Mouse (Mus musculus) midbrain, embryonic 11.5 days (tissue): ENCODE results near the gene Bag3. TPM values are rescaled to one million over a fixed set of nuclear protein-coding genes. Genes with fewer than 3 reads are reported as not detected.

ENCODE experiments used
- ATAC-seq: fragments of 200-750 bp; cut with Nextera tagmentation; 2 replicates; pipeline ENCODE4 v1.8.0; 2017; ENCODE audit warnings: moderate TSS enrichment, moderate library complexity; ENCODE audit not compliant: low FRiP score
- DNase-seq: peaks from one replicate; pipeline ENCODE4 v3.0.0; 2015; ENCODE audit warnings: low spot score; ENCODE audit errors: missing footprints
- H3K27ac ChIP-seq: fragments of 300-500 bp; sonication (generic); 2 replicates; pipeline ENCODE4 v1.5.1; 2014; ENCODE audit warnings: low read depth, low read length
- H3K27me3 ChIP-seq: fragments of 300-500 bp; sonication (generic); 2 replicates; pipeline ENCODE4 v1.6.1; 2014; ENCODE audit warnings: mild to moderate bottlenecking, low read length, moderate library complexity, mixed read lengths; ENCODE audit not compliant: control insufficient read depth, insufficient read depth
- H3K36me3 ChIP-seq: fragments of 300-500 bp; sonication (generic); 2 replicates; pipeline ENCODE4 v1.6.1; 2014; ENCODE audit warnings: mild to moderate bottlenecking, low read length, moderate library complexity, mixed read lengths; ENCODE audit not compliant: control insufficient read depth, insufficient read depth
- H3K4me1 ChIP-seq: fragments of 300-500 bp; sonication (generic); 2 replicates; pipeline ENCODE4 v1.6.1; 2014; ENCODE audit warnings: low read length; ENCODE audit not compliant: control insufficient read depth, insufficient read depth
- H3K4me2 ChIP-seq: fragments of 300-500 bp; sonication (generic); 2 replicates; pipeline ENCODE4 v1.6.1; 2014; ENCODE audit warnings: mild to moderate bottlenecking, moderate library complexity
- H3K4me3 ChIP-seq: fragments of 300-500 bp; sonication (generic); 2 replicates; pipeline ENCODE4 v1.5.1; 2014; ENCODE audit warnings: low read depth, low read length
- H3K9ac ChIP-seq: fragments of 300-500 bp; sonication (generic); 2 replicates; pipeline ENCODE4 v1.6.1; 2014; ENCODE audit warnings: low read length
- H3K9me3 ChIP-seq: fragments of 300-500 bp; sonication (generic); 2 replicates; pipeline ENCODE4 v1.6.1; 2016; ENCODE audit warnings: low read length; ENCODE audit not compliant: control insufficient read depth
- WGBS: fragments of 180-500 bp; shearing (Covaris S2); extraction: QIAGEN DNeasy Blood & Tissue Kit; methylation state at CpG from one replicate; pipeline ENCODE4 v1.1.7; 2014; 5-methylcytosine and 5-hydroxymethylcytosine counted together
- polyA plus RNA-seq: library from polyadenylated mRNA; unstranded; fragments of >200 nt; fragmentation: Nextera tagmentation; extraction: Ambion mirVana; gene quantifications from 2 replicates; pipeline ENCODE4 v1.2.1, GENCODE M21; 2014

The Bag3 gene
- polyA plus RNA-seq, 1 experiment from 2014 or later = 4.3 TPM

DNA sequence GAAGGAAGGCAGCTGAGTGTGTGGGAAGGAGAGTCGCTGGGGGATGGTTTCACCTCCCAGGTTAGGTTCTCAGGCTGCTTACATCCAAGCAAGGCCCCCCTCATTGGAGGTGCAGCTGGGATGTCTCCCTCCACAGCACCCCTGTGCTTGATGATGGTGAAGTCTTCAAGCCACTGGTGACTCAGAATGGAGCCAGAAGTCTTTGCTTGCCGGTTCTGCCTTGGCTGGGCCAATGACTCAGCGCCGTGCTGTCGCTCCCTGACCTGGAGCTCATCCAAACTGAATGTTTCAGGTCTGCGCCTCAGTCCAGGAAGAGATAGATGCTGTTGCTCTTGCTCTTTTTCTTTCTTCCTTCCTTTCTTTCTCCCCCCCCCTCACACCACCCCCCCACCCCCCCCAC is 8.5 kb downstream of the Bag3 start:
- DNase-seq (peak; percentile 87), ATAC-seq (no peak)
- Histone ChIP-seq H3K4me2 (no peak overlapping the region), H3K27me3 (no peaks in the 10 kb centered on the region), H3K27ac (no peak overlapping the region), H3K4me1 (peaks cover 34% of the 10 kb centered on the region), H3K9me3 (no peaks in the 10 kb centered on the region), H3K9ac (no peak overlapping the region), H3K4me3 (no peak overlapping the region), H3K36me3 (no peaks in the 10 kb centered on the region)
- 78% methylated on average over 6 of the region's 6 CpGs for WGBS

DNA sequence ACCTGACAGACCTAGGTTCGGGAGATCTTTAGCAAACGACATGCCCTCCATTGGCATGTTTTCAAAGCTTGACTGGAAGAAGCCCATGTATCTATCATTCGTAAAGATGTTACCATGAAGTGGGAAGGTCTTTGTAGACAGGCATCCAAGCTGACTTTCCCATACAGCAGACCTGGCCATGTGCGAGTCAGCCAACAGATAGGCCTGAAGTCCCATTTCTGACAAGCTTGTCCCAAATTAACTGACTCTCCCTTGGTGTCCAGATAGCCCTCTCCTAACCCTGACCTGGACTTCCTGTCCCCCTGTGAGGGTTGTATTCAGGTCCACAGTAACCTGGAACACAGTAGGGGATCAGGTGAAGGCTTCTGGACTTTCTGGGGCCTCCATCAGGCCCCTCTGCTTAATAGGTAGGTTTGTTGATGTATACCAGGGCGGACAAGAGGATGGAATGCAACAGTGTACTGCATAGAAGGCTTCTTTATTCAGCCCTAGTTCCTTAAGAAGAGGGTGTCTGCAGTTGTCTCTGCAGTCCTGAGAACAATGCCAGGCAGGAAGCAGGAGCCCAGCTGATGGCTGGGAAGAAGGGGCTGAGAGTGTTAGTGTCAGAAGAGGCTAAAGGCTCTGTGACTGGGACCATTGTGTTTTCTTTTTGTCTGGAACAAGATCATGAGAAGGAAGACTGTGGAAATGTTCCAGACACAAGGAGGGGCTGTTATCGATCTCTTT is 9.2 kb downstream of the Bag3 start:
- Histone ChIP-seq H3K9ac (peak overlapping the region; percentile 22; the same call in 1 of the 2 replicates), H3K27me3 (no peaks in the 10 kb centered on the region), H3K9me3 (no peaks in the 10 kb centered on the region), H3K4me2 (no peak overlapping the region), H3K4me3 (no peak overlapping the region), H3K36me3 (no peaks in the 10 kb centered on the region), H3K4me1 (peaks cover 34% of the 10 kb centered on the region), H3K27ac (no peak overlapping the region)
- ATAC-seq (no peak), DNase-seq (peak; percentile 86)
- WGBS = 84% methylated on average over 6 of the region's 6 CpGs

GRCm38 (mm10) chr7:128534984-128535491 is 11.6 kb downstream of the Bag3 start:
- ATAC-seq (no peak), DNase-seq (no peak)
- Histone ChIP-seq H3K9ac (no peak overlapping the region), H3K27ac (no peak overlapping the region), H3K36me3 (no peaks in the 10 kb centered on the region), H3K4me1 (peaks cover 37% of the 10 kb centered on the region), H3K4me3 (no peak overlapping the region), H3K27me3 (no peaks in the 10 kb centered on the region), H3K9me3 (no peaks in the 10 kb centered on the region), H3K4me2 (no peak overlapping the region)
- 41% methylated on average over 5 of the region's 5 CpGs for WGBS

DNA sequence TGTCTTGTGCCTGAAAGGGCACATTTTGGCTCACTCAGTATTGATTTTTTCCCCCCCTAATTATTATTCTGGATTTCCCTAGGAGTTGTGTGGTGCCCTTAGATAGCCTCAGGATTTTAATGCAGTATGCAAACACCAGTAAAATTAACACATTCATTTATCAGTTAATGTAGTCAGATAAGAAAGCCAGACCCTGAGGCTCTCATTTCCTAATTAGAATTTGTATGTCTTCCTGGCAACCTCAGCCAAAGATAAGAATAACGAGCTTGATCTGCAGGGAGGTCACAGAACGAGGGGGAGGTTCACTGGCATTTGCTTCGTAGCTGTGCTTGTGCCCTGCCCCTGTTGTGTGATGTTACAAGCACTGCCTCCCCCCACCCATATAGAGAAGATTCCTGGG is 12.7 kb downstream of the Bag3 start:
- Histone ChIP-seq H3K27ac (no peak overlapping the region), H3K4me2 (no peak overlapping the region), H3K4me1 (peaks cover 32% of the 10 kb centered on the region), H3K9ac (no peak overlapping the region), H3K9me3 (no peaks in the 10 kb centered on the region), H3K4me3 (no peak overlapping the region), H3K27me3 (no peaks in the 10 kb centered on the region), H3K36me3 (no peaks in the 10 kb centered on the region)
- DNase-seq = no peak
- WGBS = 32% methylated on average over 3 of the region's 3 CpGs
- ATAC-seq = no peak

GRCm38 (mm10) chr7:128537676-128538075 is 14.3 kb downstream of the Bag3 start:
- Histone ChIP-seq H3K27ac (no peak overlapping the region), H3K36me3 (no peaks in the 10 kb centered on the region), H3K9me3 (no peaks in the 10 kb centered on the region), H3K4me2 (no peak overlapping the region), H3K4me1 (peaks cover 26% of the 10 kb centered on the region), H3K9ac (no peak overlapping the region), H3K27me3 (no peaks in the 10 kb centered on the region), H3K4me3 (no peak overlapping the region)
- WGBS = 82% methylated on average over 4 of the region's 4 CpGs
- ATAC-seq (no peak), DNase-seq (no peak)

GRCm38 (mm10) chr7:128538196-128538595 is 14.8 kb downstream of the Bag3 start:
- H3K27me3 ChIP-seq = no peaks in the 10 kb centered on the region
- no peaks in the 10 kb centered on the region for H3K36me3 ChIP-seq
- 70% methylated on average over 4 of the region's 4 CpGs for WGBS
- H3K9ac ChIP-seq = no peak overlapping the region
- DNase-seq = no peak
- H3K4me3 ChIP-seq = no peak overlapping the region
- no peak for ATAC-seq
- H3K4me2 ChIP-seq = no peak overlapping the region
- no peaks in the 10 kb centered on the region for H3K9me3 ChIP-seq
- no peak overlapping the region for H3K27ac ChIP-seq
- peaks cover 23% of the 10 kb centered on the region for H3K4me1 ChIP-seq

DNA sequence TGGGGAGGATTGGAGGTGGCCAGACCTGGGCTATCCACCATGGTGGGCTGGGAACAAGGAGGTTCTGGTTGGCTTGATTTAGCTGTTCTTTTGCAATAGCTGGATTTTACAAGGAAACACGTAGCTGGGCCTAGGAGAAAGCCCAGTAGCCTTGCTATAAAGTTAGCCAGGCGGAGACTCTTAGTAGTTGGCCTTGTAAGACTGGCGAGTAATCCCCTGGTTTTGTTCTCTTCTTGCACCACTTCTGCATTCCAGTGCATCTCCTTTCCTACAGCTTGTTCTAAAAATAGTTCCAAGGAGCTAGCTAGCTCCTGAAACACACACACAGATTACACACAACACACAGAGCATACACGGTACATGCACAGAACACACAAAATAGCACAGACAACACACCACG is 15.4 kb downstream of the Bag3 start:
- no peaks in the 10 kb centered on the region for H3K9me3 ChIP-seq
- WGBS = 71% methylated on average over 5 of the region's 5 CpGs
- H3K4me1 ChIP-seq = peaks cover 17% of the 10 kb centered on the region
- ATAC-seq = no peak
- no peak for DNase-seq
- no peak overlapping the region for H3K4me3 ChIP-seq
- H3K36me3 ChIP-seq = no peaks in the 10 kb centered on the region
- no peaks in the 10 kb centered on the region for H3K27me3 ChIP-seq
- H3K9ac ChIP-seq = no peak overlapping the region
- H3K27ac ChIP-seq = no peak overlapping the region
- no peak overlapping the region for H3K4me2 ChIP-seq

DNA sequence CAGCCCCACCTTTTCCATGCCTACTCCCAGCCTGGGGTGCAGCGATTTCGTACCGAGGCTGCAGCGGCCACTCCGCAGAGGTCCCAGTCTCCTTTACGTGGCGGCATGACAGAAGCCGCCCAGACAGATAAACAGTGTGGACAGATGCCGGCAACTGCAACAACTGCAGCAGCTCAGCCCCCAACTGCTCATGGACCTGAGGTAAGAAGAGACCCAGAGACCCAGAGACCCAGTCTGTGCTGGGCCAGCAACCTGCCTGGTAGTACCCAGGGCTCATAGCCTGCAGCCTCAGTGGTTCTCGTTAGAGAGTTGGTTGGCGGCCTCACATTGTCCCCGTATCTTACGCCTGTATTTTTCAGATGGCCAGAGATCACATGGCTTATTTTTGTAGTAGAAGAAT is 16.7 kb downstream of the Bag3 start:
- Histone ChIP-seq H3K27me3 (no peaks in the 10 kb centered on the region), H3K4me2 (no peak overlapping the region), H3K27ac (no peak overlapping the region), H3K4me3 (no peak overlapping the region), H3K36me3 (no peaks in the 10 kb centered on the region), H3K9ac (no peak overlapping the region), H3K4me1 (peaks cover 10% of the 10 kb centered on the region), H3K9me3 (no peaks in the 10 kb centered on the region)
- ATAC-seq = no peak
- no peak for DNase-seq
- 95% methylated on average over 13 of the region's 13 CpGs for WGBS

- peaks cover 5% of the 10 kb centered on the region; the same call in 1 of the 2 replicates for H3K4me1 ChIP-seq
- H3K9ac ChIP-seq = no peak overlapping the region
- no peaks in the 10 kb centered on the region for H3K27me3 ChIP-seq
- no peak for DNase-seq
- no peak for ATAC-seq
- H3K36me3 ChIP-seq = no peaks in the 10 kb centered on the region
- no peak overlapping the region for H3K4me3 ChIP-seq
- H3K4me2 ChIP-seq = no peak overlapping the region
- 92% methylated on average over 16 of the region's 16 CpGs for WGBS
- H3K9me3 ChIP-seq = no peaks in the 10 kb centered on the region
- no peak overlapping the region for H3K27ac ChIP-seq
Measured at GRCm38 (mm10) chr7:128540734-128541133, 17.3 kb downstream of the Bag3 start.
